Mouse (Mus musculus) limb, embryonic 12.5 days (tissue): ENCODE measurements at regions not wholly inside any gene's neighbourhood (a gene's known extent, or its start where the extent isn't known, plus 50 kb on each side); places are given as distances from the start of the nearest gene placed in this dataset.

Source experiments
- ATAC-seq: fragments of 200-750 bp; cut with Nextera tagmentation; 2 replicates; pipeline ENCODE4 v1.8.0; 2017; ENCODE audit warnings: low read depth, moderate TSS enrichment; ENCODE audit not compliant: insufficient number of reproducible peaks, insufficient read depth, low FRiP score, low TSS enrichment
- H3K27ac ChIP-seq: fragments of 300-500 bp; sonication (generic); 2 replicates; pipeline ENCODE4 v1.5.1; 2016; ENCODE audit warnings: mild to moderate bottlenecking, moderate library complexity
- H3K27me3 ChIP-seq: fragments of 300-500 bp; sonication (generic); 2 replicates; pipeline ENCODE4 v1.6.1; 2016; ENCODE audit warnings: mild to moderate bottlenecking, moderate library complexity
- H3K36me3 ChIP-seq: fragments of 300-500 bp; sonication (generic); 2 replicates; pipeline ENCODE4 v1.6.1; 2016; ENCODE audit warnings: mild to moderate bottlenecking, moderate library complexity
- H3K4me1 ChIP-seq: fragments of 300-500 bp; sonication (generic); replicated peaks from 2 replicates; pipeline ENCODE4 v1.6.1; 2016
- H3K4me2 ChIP-seq: fragments of 300-500 bp; sonication (generic); 2 replicates; pipeline ENCODE4 v1.6.1; 2016; ENCODE audit warnings: mild to moderate bottlenecking, moderate library complexity
- H3K4me3 ChIP-seq: fragments of 300-500 bp; sonication (generic); replicated peaks from 2 replicates; pipeline ENCODE4 v1.5.1; 2016; ENCODE audit warnings: mild to moderate bottlenecking
- H3K9ac ChIP-seq: fragments of 300-500 bp; sonication (generic); replicated peaks from 2 replicates; pipeline ENCODE4 v1.6.1; 2016; ENCODE audit warnings: mild to moderate bottlenecking, moderate library complexity
- H3K9me3 ChIP-seq: fragments of 300-500 bp; sonication (generic); 2 replicates; pipeline ENCODE4 v1.6.1; 2016; ENCODE audit warnings: mild to moderate bottlenecking, moderate library complexity
- WGBS: fragments of 180-500 bp; shearing (Covaris S2); methylation state at CpG from one replicate; pipeline ENCODE4 v1.1.7; 2016; 5-methylcytosine and 5-hydroxymethylcytosine counted together

- Histone ChIP-seq H3K36me3 (no peaks in the 10 kb centered on the region), H3K9ac (no peak overlapping the region), H3K4me3 (no peak overlapping the region), H3K4me2 (no peak overlapping the region), H3K4me1 (no peaks in the 10 kb centered on the region), H3K9me3 (no peaks in the 10 kb centered on the region), H3K27ac (no peak overlapping the region), H3K27me3 (no peaks in the 10 kb centered on the region)
- WGBS, result 85% methylated on average over 6 of the region's 6 CpGs
- no peak for ATAC-seq
Observed at GRCm38 (mm10) chr7:111147593-111147992, 64.8 kb upstream of the Eif4g2 start.

- H3K27me3 ChIP-seq, result no peaks in the 10 kb centered on the region
- H3K9me3 ChIP-seq, result no peaks in the 10 kb centered on the region
- no peak overlapping the region for H3K27ac ChIP-seq
- H3K4me3 ChIP-seq, result no peak overlapping the region
- 76% methylated on average over 4 of the region's 4 CpGs for WGBS
- no peaks in the 10 kb centered on the region for H3K36me3 ChIP-seq
- H3K4me2 ChIP-seq, result no peak overlapping the region
- no peaks in the 10 kb centered on the region for H3K4me1 ChIP-seq
- no peak for ATAC-seq
- no peak overlapping the region for H3K9ac ChIP-seq
Observed at GRCm38 (mm10) chr7:111146670-111147069, 63.8 kb upstream of the Eif4g2 start.

GRCm38 (mm10) chr7:111144216-111144615 is 61.4 kb upstream of the Eif4g2 start:
- whole genome bisulfite sequencing, result 81% methylated on average over 3 of the region's 3 CpGs
- ATAC-seq, result no peak
- Histone ChIP-seq H3K36me3 (no peaks in the 10 kb centered on the region), H3K4me2 (no peak overlapping the region), H3K4me3 (no peak overlapping the region), H3K9me3 (no peaks in the 10 kb centered on the region), H3K27ac (no peak overlapping the region), H3K27me3 (no peaks in the 10 kb centered on the region), H3K9ac (no peak overlapping the region), H3K4me1 (no peaks in the 10 kb centered on the region)

- no peaks in the 10 kb centered on the region for H3K4me1 ChIP-seq
- 82% methylated on average over 7 of the region's 7 CpGs for WGBS
- ATAC-seq, result no peak
Observed at GRCm38 (mm10) chr7:111141285-111141965, 58.6 kb upstream of the Eif4g2 start.

GRCm38 (mm10) chr7:111138038-111138437 is 55.2 kb upstream of the Eif4g2 start:
- Histone ChIP-seq H3K36me3 (no peaks in the 10 kb centered on the region), H3K9me3 (no peaks in the 10 kb centered on the region), H3K4me1 (no peaks in the 10 kb centered on the region), H3K4me3 (no peak overlapping the region), H3K9ac (no peak overlapping the region), H3K4me2 (no peak overlapping the region), H3K27me3 (no peaks in the 10 kb centered on the region), H3K27ac (no peak overlapping the region)
- ATAC-seq, result no peak
- WGBS, result 92% methylated on average over 2 of the region's 2 CpGs

More at GRCm38 (mm10) chr7:111141285-111141965, 58.6 kb upstream of the Eif4g2 start:
- H3K9me3 ChIP-seq, result no peaks in the 10 kb centered on the region
- no peak overlapping the region for H3K27ac ChIP-seq
- no peaks in the 10 kb centered on the region for H3K36me3 ChIP-seq
- no peaks in the 10 kb centered on the region for H3K27me3 ChIP-seq
- H3K4me3 ChIP-seq, result no peak overlapping the region
- no peak overlapping the region for H3K4me2 ChIP-seq
- no peak overlapping the region for H3K9ac ChIP-seq

- Histone ChIP-seq H3K4me1 (no peaks in the 10 kb centered on the region), H3K36me3 (no peaks in the 10 kb centered on the region), H3K4me2 (no peak overlapping the region), H3K27me3 (no peaks in the 10 kb centered on the region), H3K9ac (no peak overlapping the region), H3K4me3 (no peak overlapping the region), H3K9me3 (no peaks in the 10 kb centered on the region), H3K27ac (no peak overlapping the region)
- no peak for ATAC-seq
- 80% methylated on average over 6 of the region's 6 CpGs for WGBS
Observed at GRCm38 (mm10) chr7:111136066-111136639, 53.3 kb upstream of the Eif4g2 start.

- no peaks in the 10 kb centered on the region for H3K9me3 ChIP-seq
- no peak overlapping the region for H3K27ac ChIP-seq
- no peak overlapping the region for H3K4me3 ChIP-seq
- H3K4me1 ChIP-seq, result no peaks in the 10 kb centered on the region
- WGBS, result 93% methylated on average over 2 of the region's 2 CpGs
- H3K9ac ChIP-seq, result no peak overlapping the region
- H3K4me2 ChIP-seq, result no peak overlapping the region
- H3K27me3 ChIP-seq, result no peaks in the 10 kb centered on the region
- no peaks in the 10 kb centered on the region for H3K36me3 ChIP-seq
- no peak for ATAC-seq
Observed at GRCm38 (mm10) chr7:111134496-111134895, 51.7 kb upstream of the Eif4g2 start.
